Mouse (Mus musculus) myocyte (in vitro differentiated cells): ENCODE results near the gene Esrra.

Experiments used
- CEBPB ChIP-seq: IDR thresholded peaks from 2 replicates; pipeline ENCODE4 v1.6.1; 2011; ENCODE audit warnings: mild to moderate bottlenecking, moderate library complexity; ENCODE audit not compliant: poor library complexity, insufficient read depth, severe bottlenecking
- E2F4 ChIP-seq: IDR thresholded peaks from one replicate; pipeline ENCODE4 v1.6.1; 2011; ENCODE audit warnings: mild to moderate bottlenecking, control low read depth, moderate library complexity; ENCODE audit not compliant: insufficient read depth
- MAX ChIP-seq: IDR thresholded peaks from one replicate; pipeline ENCODE4 v1.6.1; 2011; ENCODE audit warnings: low read depth, mild to moderate bottlenecking, control low read depth
- MYOD1 ChIP-seq, 3 experiments: IDR thresholded peaks; one replicate each; pipeline ENCODE4 v1.6.1; 2011; ENCODE audit warnings: control low read depth in 2 of 3, low read depth in 2 of 3, mild to moderate bottlenecking in 2 of 3, moderate library complexity in 1 of 3; ENCODE audit not compliant: insufficient read length in 2 of 3, control insufficient read depth in 1 of 3
- MYOG ChIP-seq, 3 experiments: IDR thresholded peaks; one replicate each; pipeline ENCODE4 v1.6.1; 2011; ENCODE audit warnings: control low read depth in 2 of 3, low read depth in 2 of 3, mild to moderate bottlenecking in 2 of 3; ENCODE audit not compliant: insufficient read length in 2 of 3, control insufficient read depth in 1 of 3, insufficient read depth in 1 of 3
- POLR2A ChIP-seq: IDR thresholded peaks from one replicate; pipeline ENCODE4 v1.6.1; 2011; ENCODE audit warnings: low read depth, mild to moderate bottlenecking, control low read depth, moderate library complexity; ENCODE audit not compliant: insufficient read length
- POLR2AphosphoS2 ChIP-seq: IDR thresholded peaks from one replicate; pipeline ENCODE4 v1.6.1; 2011; ENCODE audit warnings: low read depth, control low read depth; ENCODE audit not compliant: insufficient read length
- SRF ChIP-seq: IDR thresholded peaks from one replicate; pipeline ENCODE4 v1.6.1; 2011; ENCODE audit warnings: low read depth; ENCODE audit not compliant: control insufficient read depth, insufficient read length
- TCF12 ChIP-seq: IDR thresholded peaks from one replicate; pipeline ENCODE4 v1.6.1; 2011; ENCODE audit warnings: mild to moderate bottlenecking, control low read depth; ENCODE audit not compliant: poor library complexity, insufficient read depth, severe bottlenecking
- TCF3 ChIP-seq: IDR thresholded peaks from one replicate; pipeline ENCODE4 v1.6.1; 2011; ENCODE audit warnings: low read depth, control low read depth; ENCODE audit not compliant: insufficient read length
- USF1 ChIP-seq: IDR thresholded peaks from one replicate; pipeline ENCODE4 v1.6.1; 2011; ENCODE audit warnings: low read depth, mild to moderate bottlenecking, control low read depth, moderate library complexity

GRCm38 (mm10) chr19:6914540-6914939, 7.1 kb downstream of the Esrra start:
- no peak for TF ChIP-seq POLR2A
- TF ChIP-seq SRF: no peak
- no peak for TF ChIP-seq MYOD1 (IDR thresholded peaks at IDR 0.05; ENCODE audit: control insufficient read depth in 1 of 3, insufficient read length in 2 of 3, low read depth in 2 of 3)
- TF ChIP-seq E2F4: no peak
- TF ChIP-seq POLR2AphosphoS2: no peak
- no peak for TF ChIP-seq TCF3
- TF ChIP-seq CEBPB: no peak
- no peak for TF ChIP-seq MAX
- no peak for TF ChIP-seq USF1
- TF ChIP-seq TCF12: no peak
- no peak for TF ChIP-seq MYOG (IDR thresholded peaks at IDR 0.05; ENCODE audit: control insufficient read depth in 1 of 3, insufficient read depth in 1 of 3, insufficient read length in 2 of 3, low read depth in 2 of 3)
